Mouse (Mus musculus) MEL (cell line): ENCODE measurements around the gene Scnn1a.

Experiments used
- CTCF ChIP-seq, 3 experiments: IDR thresholded peaks in 2 of 3; conservative IDR thresholded peaks in 1 of 3; 2 replicates each; pipeline ENCODE4 v1.5.1; 2011 to 2012; ENCODE audit warnings: low read length in 3 of 3, low read depth in 2 of 3, mild to moderate bottlenecking in 2 of 3, improper control_type of control experiment in 1 of 3, inconsistent platforms in 1 of 3, mixed read lengths in 1 of 3, moderate library complexity in 1 of 3; ENCODE audit not compliant: control insufficient read depth in 1 of 3, insufficient read depth in 1 of 3, poor library complexity in 1 of 3, severe bottlenecking in 1 of 3
- EP300 ChIP-seq, 2 experiments: IDR thresholded peaks; 2 replicates each; pipeline ENCODE4 v1.6.1; 2011; ENCODE audit warnings: improper control_type of control experiment in 2 of 2, low read length in 2 of 2, low read depth in 1 of 2, mild to moderate bottlenecking in 1 of 2
- NELFE ChIP-seq: IDR thresholded peaks from 2 replicates; pipeline ENCODE4 v1.6.1; 2011; ENCODE audit warnings: low read depth, low read length, improper control_type of control experiment

DNA sequence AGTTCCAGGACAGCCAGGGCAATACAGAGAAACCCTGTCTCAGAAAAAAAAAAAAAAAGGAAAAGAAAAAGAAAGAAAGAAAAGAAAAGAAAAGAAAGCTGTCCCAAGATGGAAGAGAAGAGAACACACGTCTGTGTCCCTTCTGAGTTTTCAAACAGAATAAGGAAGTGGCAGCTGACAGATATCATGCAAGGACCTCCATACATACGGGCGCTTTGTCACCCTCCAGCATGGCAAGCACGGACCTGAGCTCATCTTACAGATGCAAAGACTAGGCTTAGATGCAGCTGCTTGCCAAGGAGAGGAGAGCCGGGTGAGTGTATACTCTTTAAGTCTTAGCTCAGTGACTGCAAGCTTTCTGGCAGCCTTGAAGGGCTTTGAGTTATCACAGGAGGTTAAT lies 45.1 kb downstream of the Scnn1a start:
- TF ChIP-seq NELFE (no peak), CTCF (IDR thresholded peaks at IDR 0.05 in 2 of 3, conservative IDR thresholded peaks at IDR 0.05 in 1 of 3; ENCODE audit: control insufficient read depth in 1 of 3, insufficient read depth in 1 of 3, low read depth in 2 of 3, low read length in 3 of 3, poor library complexity in 1 of 3, severe bottlenecking in 1 of 3) (no peak), EP300 (IDR thresholded peaks at IDR 0.05; ENCODE audit: low read depth in 1 of 2, low read length in 2 of 2) (no peak)
